Mouse (Mus musculus): ENCODE data around the gene 4930415L06Rik. TPM values are rescaled to one million over a fixed set of nuclear protein-coding genes. Genes with fewer than 3 reads are reported as not detected.

4930415L06Rik gene
- not detected in 2 replicates for polyA plus RNA-seq (2012; rRNA removed)

DNA sequence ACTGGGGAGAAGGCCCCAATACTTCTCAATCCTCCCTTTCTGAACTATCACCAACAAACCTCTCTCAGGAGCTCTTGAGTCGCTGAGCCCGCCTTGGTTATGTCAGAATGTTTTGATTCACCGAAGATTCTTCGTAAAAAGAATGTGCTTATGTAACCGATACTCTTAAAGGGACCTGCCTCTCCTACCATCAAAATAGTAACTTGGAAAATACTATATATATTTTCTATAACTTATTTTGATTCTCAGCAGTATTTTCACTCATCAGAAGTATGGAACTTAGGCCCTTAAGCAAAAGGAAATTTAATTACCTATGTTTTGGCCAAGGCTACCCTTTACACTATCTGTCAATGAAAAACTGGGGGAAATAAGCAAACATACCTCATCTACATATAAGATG is at the start of gene 4930415L06Rik:
Gene 4930415L06Rik (minus strand): TSS at position 101 of the 400 bp plus-strand sequence.
- Histone ChIP-seq H3K27me3 (ENCODE audit: control insufficient read depth, insufficient read depth, low read length) (no peaks in the 10 kb centered on the region), H3K27ac (ENCODE audit: control insufficient read depth, insufficient read depth, low read length) (no peak within 1 kb of the TSS), H3K4me1 (replicated peaks; ENCODE audit: control insufficient read depth, insufficient read depth, low read length) (no peaks in the 10 kb centered on the region), H3K4me3 (ENCODE audit: control insufficient read depth, insufficient read depth, low read length) (no peak within 1 kb of the TSS), H3K36me3 (ENCODE audit: control insufficient read depth, insufficient read depth, low read length) (no peaks in the 10 kb centered on the region)
- no peak for DNase-seq
- no peak for TF ChIP-seq CTCF (IDR thresholded peaks at IDR 0.05; ENCODE audit: borderline replicate concordance, control insufficient read depth, extremely low read depth, insufficient read depth, low read length, poor library complexity)
- TF ChIP-seq POLR2A (IDR thresholded peaks at IDR 0.05; ENCODE audit: control insufficient read depth, extremely low read depth, insufficient read depth, low read length, poor library complexity), result no peak
- WGBS, result 98% methylated on average over 5 of the region's 5 CpGs

DNA sequence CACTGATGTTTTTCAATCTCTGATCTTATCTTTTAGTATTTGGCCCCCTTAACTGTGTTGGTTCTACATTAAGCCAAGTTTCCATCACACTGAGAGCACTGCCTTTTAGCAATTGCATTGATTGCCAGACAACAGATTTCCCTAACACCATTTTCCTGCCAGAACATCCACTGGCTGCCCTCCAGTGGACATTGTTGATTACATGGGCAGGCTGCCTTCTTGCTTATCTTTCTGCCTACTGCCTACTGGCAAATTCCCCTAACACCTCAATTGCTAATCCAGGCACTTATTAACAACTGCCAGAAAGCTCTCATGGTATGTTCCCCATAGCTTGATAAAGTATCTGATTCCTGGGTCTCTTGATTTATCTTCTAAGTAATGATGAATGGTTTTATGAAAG is 46.0 kb upstream of the 4930415L06Rik start:
- no peaks in the 10 kb centered on the region for H3K27me3 ChIP-seq (ENCODE audit: control insufficient read depth, insufficient read depth, low read length)
- TF ChIP-seq CTCF (IDR thresholded peaks at IDR 0.05; ENCODE audit: borderline replicate concordance, control insufficient read depth, extremely low read depth, insufficient read depth, low read length, poor library complexity) (no peak), POLR2A (IDR thresholded peaks at IDR 0.05; ENCODE audit: control insufficient read depth, extremely low read depth, insufficient read depth, low read length, poor library complexity) (no peak)
- no peaks in the 10 kb centered on the region for H3K4me1 ChIP-seq (replicated peaks; ENCODE audit: control insufficient read depth, insufficient read depth, low read length)
- DNase-seq, result no peak
- H3K4me3 ChIP-seq (ENCODE audit: control insufficient read depth, insufficient read depth, low read length), result no peak overlapping the region
- H3K36me3 ChIP-seq (ENCODE audit: control insufficient read depth, insufficient read depth, low read length), result no peaks in the 10 kb centered on the region
- no peak overlapping the region for H3K27ac ChIP-seq (ENCODE audit: control insufficient read depth, insufficient read depth, low read length)

DNA sequence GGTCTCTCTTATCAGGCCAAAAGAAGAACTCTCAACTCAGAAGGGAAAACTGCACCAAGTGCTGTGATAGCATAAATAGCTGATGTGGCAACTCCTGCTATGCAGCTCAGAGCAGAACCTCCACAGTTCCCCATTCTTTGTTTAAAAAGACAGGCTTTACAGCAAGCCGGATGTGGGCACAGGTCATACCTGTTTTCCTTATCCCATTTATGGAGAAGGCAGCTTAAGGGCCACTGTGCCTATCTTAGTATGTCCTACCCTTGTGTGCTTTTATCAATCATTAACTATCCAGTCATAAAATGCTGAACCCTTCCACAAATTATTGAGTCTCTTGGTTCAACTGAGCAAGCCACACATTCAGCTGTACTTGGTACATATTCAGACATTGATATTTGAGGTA is 27.8 kb downstream of the 4930415L06Rik start:
- no peaks in the 10 kb centered on the region for H3K36me3 ChIP-seq (ENCODE audit: control insufficient read depth, insufficient read depth, low read length)

More for the DNA sequence above, 27.8 kb downstream of the 4930415L06Rik start:
- Histone ChIP-seq H3K4me3 (ENCODE audit: control insufficient read depth, insufficient read depth, low read length) (no peak overlapping the region), H3K4me1 (replicated peaks; ENCODE audit: control insufficient read depth, insufficient read depth, low read length) (no peaks in the 10 kb centered on the region), H3K27me3 (ENCODE audit: control insufficient read depth, insufficient read depth, low read length) (no peaks in the 10 kb centered on the region), H3K27ac (ENCODE audit: control insufficient read depth, insufficient read depth, low read length) (no peak overlapping the region)
- 95% methylated on average over 1 of the region's 1 CpGs for WGBS
- no peak for DNase-seq
- TF ChIP-seq POLR2A (IDR thresholded peaks at IDR 0.05; ENCODE audit: control insufficient read depth, extremely low read depth, insufficient read depth, low read length, poor library complexity) (no peak), CTCF (IDR thresholded peaks at IDR 0.05; ENCODE audit: borderline replicate concordance, control insufficient read depth, extremely low read depth, insufficient read depth, low read length, poor library complexity) (no peak)

Other genes with a start within 250 kb of the 4930415L06Rik start
- not detected in 2 replicates for gene 4932429P05Rik, start 180.6 kb downstream of the 4930415L06Rik start, polyA plus RNA-seq (2012; rRNA removed)